Mouse (Mus musculus): ENCODE results near the gene Manf. TPM values are rescaled to one million over a fixed set of nuclear protein-coding genes. Genes with fewer than 3 reads are reported as not detected.

The Manf gene
- total and polyA plus RNA-seq, 3 experiments: 181 to 358 (median 292) TPM

- peak within 1 kb of the TSS; percentile 59 to 84 (median 84) for H3K4me3 ChIP-seq (replicated peaks in 1 of 3; ENCODE audit: low read depth in 2 of 3, low read length in 2 of 3, poor library complexity in 1 of 3)
- peaks cover 60% of the 10 kb centered on the region for H3K79me2 ChIP-seq (replicated peaks; ENCODE audit: control insufficient read depth, extremely low read depth, insufficient read depth, poor library complexity, severe bottlenecking)
- TF ChIP-seq RAD21 (IDR thresholded peaks at IDR 0.05; ENCODE audit: low read depth, low read length) (peak; percentile 62), CHD2 (IDR thresholded peaks at IDR 0.05; ENCODE audit: low read length) (0 out of 2 replicates have a peak, but pooled peaks have one; percentile 4), USF1 (IDR thresholded peaks at IDR 0.05; ENCODE audit: low read depth, low read length) (peak; percentile 98), ETS1 (conservative IDR thresholded peaks at IDR 0.05; ENCODE audit: low read depth, low read length) (no peak), NRF1 (IDR thresholded peaks at IDR 0.05; ENCODE audit: low read depth, low read length) (peak; percentile 82), ZMIZ1 (IDR thresholded peaks at IDR 0.05; ENCODE audit: low read depth, low read length) (no peak; the same call in 1 of the 2 replicates), MEF2A (IDR thresholded peaks at IDR 0.05; ENCODE audit: borderline replicate concordance, low read depth, low read length) (peak; percentile 78; the same call in 1 of the 2 replicates), ZKSCAN1 (IDR thresholded peaks at IDR 0.05; ENCODE audit: borderline replicate concordance, low read depth, low read length) (no peak), RCOR1 (conservative IDR thresholded peaks at IDR 0.05; ENCODE audit: low read depth, low read length) (no peak), TCF12 (IDR thresholded peaks at IDR 0.05; ENCODE audit: low read depth, low read length) (peak; percentile 75), IRF4 (IDR thresholded peaks at IDR 0.05; ENCODE audit: low read depth, low read length) (peak; percentile 53), ZC3H11A (IDR thresholded peaks at IDR 0.05; ENCODE audit: low read depth, low read length) (no peak), PAX5 (IDR thresholded peaks at IDR 0.05; ENCODE audit: low read length) (no peak), BHLHE40 (IDR thresholded peaks at IDR 0.05; ENCODE audit: low read depth, low read length) (peak; percentile 87), MAX (IDR thresholded peaks at IDR 0.05; ENCODE audit: low read length) (peak; percentile 98), UBTF (IDR thresholded peaks at IDR 0.05; ENCODE audit: low read depth, low read length) (peak; percentile 82; the same call in 1 of the 2 replicates), MXI1 (IDR thresholded peaks at IDR 0.05; ENCODE audit: low read depth, low read length) (peak; percentile 91), MYC (IDR thresholded peaks at IDR 0.05; ENCODE audit: low read depth, low read length) (no peak; the same call in 1 of the 2 replicates), SIN3A (IDR thresholded peaks at IDR 0.05; ENCODE audit: low read length) (peak; percentile 85), TBP (conservative IDR thresholded peaks at IDR 0.05; ENCODE audit: low read depth, low read length) (no peak), POLR2A (IDR thresholded peaks at IDR 0.05; ENCODE audit: low read depth, low read length) (peak; percentile 73), GABPA (IDR thresholded peaks at IDR 0.05; ENCODE audit: insufficient replicate concordance, low read depth, low read length) (no peak; the same call in 1 of the 2 replicates), NELFE (IDR thresholded peaks at IDR 0.05; ENCODE audit: low read depth, low read length) (peak; percentile 39; the same call in 1 of the 2 replicates), CTCF (conservative IDR thresholded peaks at IDR 0.05 in 1 of 2, IDR thresholded peaks at IDR 0.05 in 1 of 2; ENCODE audit: low read depth in 2 of 2, low read length in 2 of 2) (peak in 1 of 2 experiments; percentile 87; a peak in 2 of 4 replicates), ELF1 (IDR thresholded peaks at IDR 0.05; ENCODE audit: low read depth, low read length) (peak; percentile 83), E2F4 (IDR thresholded peaks at IDR 0.05; ENCODE audit: insufficient replicate concordance, low read depth, low read length) (no peak), JUN (IDR thresholded peaks at IDR 0.05; ENCODE audit: insufficient read depth, low read depth, low read length) (no peak), USF2 (conservative IDR thresholded peaks at IDR 0.05; ENCODE audit: low read depth, low read length) (peak; percentile 96), SMC3 (IDR thresholded peaks at IDR 0.05; ENCODE audit: low read depth, low read length) (peak; percentile 53), KAT2A (IDR thresholded peaks at IDR 0.05; ENCODE audit: insufficient replicate concordance, low read length) (peak; percentile 69; the same call in 1 of the 2 replicates), EP300 (IDR thresholded peaks at IDR 0.05; ENCODE audit: low read length) (no peak), HCFC1 (IDR thresholded peaks at IDR 0.05; ENCODE audit: low read depth, low read length) (peak; percentile 78), JUND (conservative IDR thresholded peaks at IDR 0.05; ENCODE audit: low read depth, low read length) (no peak), POLR2AphosphoS2 (IDR thresholded peaks at IDR 0.05; ENCODE audit: low read depth, low read length) (peak; percentile 92)
- peak within 1 kb of the TSS; percentile 95 for H3K9ac ChIP-seq (ENCODE audit: insufficient read depth, low read depth)
- no peaks in the 10 kb centered on the region for H3K27me3 ChIP-seq (replicated peaks)
- H3K4me1 ChIP-seq (ENCODE audit: control insufficient read depth in 1 of 2, insufficient read depth in 2 of 2): peaks cover 23 to 72% of the 10 kb centered on the region in 2 experiments
- dilution Hi-C loops (cut with MboI; ENCODE audit: extremely low pct_ligation_motif_present, extremely low pct_unique_long_range_greater_than_20kb, low sequenced_read_pairs) (no loop called here), in situ Hi-C loops (cut with MboI; ENCODE audit: low pct_ligation_motif_present, low pct_unique_long_range_greater_than_20kb, low sequenced_read_pairs) (no loop called here)
- peak within 1 kb of the TSS; percentile 58 for H3K4me2 ChIP-seq (ENCODE audit: insufficient read depth, low read depth, poor library complexity, severe bottlenecking)
- H3K27ac ChIP-seq (ENCODE audit: insufficient read depth, low read depth): peak within 1 kb of the TSS; percentile 47; the same call in 1 of the 2 replicates
- peaks cover 39 to 62% of the 10 kb centered on the region in 2 experiments for H3K36me3 ChIP-seq (replicated peaks in 1 of 2; ENCODE audit: control insufficient read depth in 1 of 2, insufficient read depth in 1 of 2, low read length in 1 of 2)
- peak; percentile 98 for DNase-seq (ENCODE audit: extremely low read depth)
- no peaks in the 10 kb centered on the region for H3K9me3 ChIP-seq (replicated peaks; ENCODE audit: low read length)
These were observed 4.7 kb downstream of the Manf start, which contains the start of gene Rbm15b for GRCm38 (mm10) chr9:106886828-106887702. TSS of gene Rbm15b (minus strand) at chr9:106887428.

All from CH12.LX (cell line).